Mouse (Mus musculus) monocyte, adult 2 months (primary cell): ENCODE results near the gene Gm8271.
"Not testable (repeated sequence)": the region's sequence is repeated elsewhere in the genome, so short reads cannot be mapped to it uniquely, and the experiment has no call there.

Experiments used
- DNase-seq, 2 experiments: peaks; one replicate each; pipeline ENCODE4 v3.0.0; 2022; ENCODE audit warnings: low spot score in 2 of 2, low read depth in 1 of 2

Gm8271 gene

DNA sequence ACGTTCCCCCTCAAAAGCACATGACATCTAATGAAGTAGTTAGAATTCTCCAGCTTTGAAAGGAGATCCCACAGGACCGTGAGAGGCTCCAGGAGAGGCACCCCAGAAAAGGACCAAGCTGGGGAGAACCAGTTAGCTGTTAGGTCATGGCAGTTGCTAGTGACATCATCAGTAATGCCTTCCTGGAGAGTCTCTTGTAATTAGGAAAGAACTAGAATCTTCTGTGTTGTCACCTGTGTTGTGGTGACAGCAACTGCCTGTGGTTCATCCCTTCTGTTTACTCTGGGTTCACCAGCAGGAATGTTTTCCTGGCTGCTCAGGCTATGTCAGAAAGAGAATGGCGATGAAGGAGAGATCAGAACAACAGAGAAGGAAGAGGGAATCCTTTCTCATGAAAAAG lies at the start of gene Gm8271:
Gene Gm8271 (plus strand): TSS at position 301 of the 400 bp plus-strand sequence.
- not testable (repeated sequence) for DNase-seq

DNA sequence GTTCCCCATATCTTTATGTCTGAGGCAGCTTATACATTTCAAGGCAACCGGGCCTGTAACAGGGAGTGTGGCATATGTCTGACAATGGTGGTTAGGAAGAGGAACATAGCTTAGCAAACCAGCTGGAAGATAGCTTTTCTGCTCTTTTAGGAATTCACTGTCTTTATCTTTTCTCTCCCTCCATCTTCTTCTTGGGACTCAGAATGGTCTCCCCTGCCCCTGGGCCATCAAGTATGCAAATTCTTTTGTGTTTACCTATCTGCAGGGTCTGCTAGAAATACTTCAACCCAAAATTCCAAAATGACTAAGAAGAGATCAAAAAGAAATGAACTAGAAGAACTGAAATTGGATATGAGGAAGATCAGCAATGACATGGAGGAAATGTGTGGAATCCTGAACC lies 21.4 kb upstream of the Gm8271 start, which contains the start of gene Gm3317:
Gene Gm3317 (plus strand): TSS at position 301 of the 400 bp plus-strand sequence.
- not testable (repeated sequence) for DNase-seq
